Mouse (Mus musculus) regulatory T cell (primary cell): ENCODE data around the gene Ttc25.
"Not testable (repeated sequence)": the region's sequence is repeated elsewhere in the genome, so short reads cannot be mapped to it uniquely, and the experiment has no call there.

Experiments
- in situ Hi-C: fragments of 300-600 bp; cut with MboI, MseI; formaldehyde crosslinking; loops from one replicate; pipeline ENCODE4 v1.15.1; 2025; ENCODE audit warnings: high pct_unique_total_duplicates

Ttc25 gene

DNA sequence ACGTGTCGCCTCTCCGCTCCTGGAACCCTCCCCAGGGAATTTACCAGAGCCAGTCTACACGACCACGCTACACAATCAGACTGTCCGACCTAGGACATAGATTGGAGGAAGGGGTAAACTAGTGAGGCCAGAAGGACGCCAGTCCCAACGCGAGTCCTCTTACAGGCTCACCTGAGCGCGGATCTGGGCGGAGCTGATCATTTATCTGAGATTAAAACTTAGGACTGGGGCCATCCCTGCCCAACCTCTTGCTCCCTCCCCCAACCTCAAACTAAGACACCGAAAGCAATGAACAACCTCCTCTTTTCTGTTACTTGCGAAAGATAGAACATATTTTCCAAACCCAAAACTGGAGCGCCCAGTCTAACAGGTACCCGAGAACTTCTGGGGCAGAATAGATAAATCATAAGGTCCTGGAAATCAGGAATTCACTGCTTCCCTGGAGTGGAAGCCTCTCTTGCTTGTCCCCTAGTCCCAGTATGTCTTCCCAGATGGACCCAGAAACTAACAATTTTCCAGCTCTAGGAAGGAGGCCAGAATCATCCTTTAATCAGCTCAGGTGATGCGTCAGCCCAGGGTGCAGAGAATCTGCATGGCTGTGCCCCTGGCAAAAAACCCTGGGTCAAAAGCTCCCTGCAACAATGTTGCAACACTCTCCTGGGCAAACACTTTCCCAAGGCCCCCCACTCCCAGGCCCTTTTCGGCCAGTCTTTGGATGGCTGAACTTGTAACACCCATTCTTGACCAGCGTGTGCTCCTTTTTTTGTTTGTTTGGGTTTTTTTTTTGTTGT lies 16.8 kb upstream of the Ttc25 start:
- in situ Hi-C loops: no loop called here

DNA sequence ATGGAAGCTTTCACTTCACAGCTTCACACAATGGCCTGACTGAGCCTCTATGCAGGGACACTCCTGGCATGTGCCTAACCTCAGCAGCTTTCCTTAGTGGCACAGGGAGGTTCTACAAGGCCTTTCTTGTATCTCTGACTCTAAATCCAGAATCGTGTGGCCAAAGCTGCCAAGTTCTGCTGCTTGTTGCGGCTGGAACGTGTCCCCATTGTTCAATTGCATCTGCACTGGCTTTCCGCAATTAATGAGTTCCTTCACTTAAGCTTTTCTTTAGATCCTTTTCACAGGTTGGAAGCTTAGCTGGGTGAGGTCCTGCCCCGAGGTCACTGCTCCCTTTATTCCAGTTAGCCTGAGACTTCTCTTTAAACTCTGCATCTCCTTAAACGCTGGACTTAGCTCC lies 11.5 kb upstream of the Ttc25 start:
- in situ Hi-C loops: no loop called here

DNA sequence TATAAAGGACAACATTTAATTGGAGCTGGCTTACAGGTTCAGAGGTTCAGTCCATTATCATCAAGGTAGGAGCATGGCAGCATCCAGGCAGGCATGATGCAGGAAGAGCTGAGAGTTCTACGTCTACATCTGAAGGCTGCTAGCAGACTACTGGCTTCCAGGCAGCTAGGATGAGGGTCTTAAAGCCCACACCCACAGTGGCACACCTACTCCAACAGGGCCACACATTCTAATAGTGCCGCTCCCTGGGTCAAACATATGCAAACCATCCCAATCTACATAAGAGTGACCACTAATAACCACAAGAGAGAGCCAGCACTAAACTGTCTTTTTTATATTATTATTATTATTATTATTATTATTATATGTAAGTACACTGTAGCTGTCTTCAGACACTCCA lies 11.0 kb upstream of the Ttc25 start:
- in situ Hi-C loops: not testable (repeated sequence)

DNA sequence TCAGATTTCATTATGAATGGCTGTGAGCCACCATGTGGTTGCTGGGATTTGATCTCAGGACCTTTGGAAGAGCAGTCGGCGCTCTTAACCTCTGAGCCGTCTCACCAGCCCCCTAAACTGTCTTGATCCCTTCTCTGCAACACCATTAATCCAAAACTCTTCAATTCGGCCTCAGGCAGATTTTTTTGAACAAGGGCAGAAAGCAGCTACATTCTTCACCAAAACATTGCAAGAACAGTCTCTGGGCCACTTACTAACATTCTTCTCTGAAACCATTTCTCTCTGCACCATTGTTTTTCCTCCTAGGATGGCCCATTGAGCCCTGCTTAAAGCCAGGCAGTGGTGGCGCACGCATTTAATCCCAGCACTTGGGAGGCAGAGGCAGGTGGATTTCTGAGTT lies 10.6 kb upstream of the Ttc25 start:
- in situ Hi-C loops: not testable (repeated sequence)

DNA sequence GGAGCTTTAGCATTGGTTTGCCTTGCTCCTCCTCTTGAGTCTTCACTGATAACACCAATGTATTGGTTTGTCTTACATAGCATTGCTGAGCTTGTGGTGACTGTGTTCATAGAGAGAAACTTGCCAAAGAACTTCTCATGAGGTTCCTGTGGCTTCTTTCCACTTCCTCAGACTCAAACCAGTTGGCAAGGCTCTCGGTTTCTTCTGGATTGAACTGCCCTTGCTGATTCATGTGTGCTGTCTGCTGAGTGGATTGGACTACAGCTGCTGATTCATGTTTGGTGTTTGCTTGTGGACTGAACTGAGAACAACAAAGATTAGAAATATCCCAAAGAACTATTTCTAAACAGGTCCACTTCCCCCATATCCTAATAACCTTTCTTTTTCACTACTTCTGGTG lies 9.4 kb upstream of the Ttc25 start:
- in situ Hi-C loops: no loop called here

DNA sequence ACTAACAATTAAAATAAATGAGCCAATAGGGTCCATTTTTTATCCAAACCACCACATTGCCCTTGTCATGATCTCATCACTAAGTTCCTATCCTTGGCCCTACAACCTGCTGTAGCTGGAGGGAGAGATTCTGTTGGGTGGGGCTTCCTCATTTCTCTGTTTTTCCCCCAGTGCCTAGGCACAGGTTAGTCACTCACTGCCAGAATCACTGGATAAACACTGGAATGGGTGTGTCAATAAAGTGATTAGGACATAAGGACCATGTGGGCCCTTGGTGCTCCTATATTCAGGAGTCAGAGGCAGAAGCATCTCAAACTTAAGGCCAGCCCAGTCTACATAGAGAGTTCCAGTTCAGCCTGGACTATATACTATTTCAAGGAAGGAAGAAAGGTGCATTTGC lies 8.9 kb upstream of the Ttc25 start:
- in situ Hi-C loops: no loop called here

DNA sequence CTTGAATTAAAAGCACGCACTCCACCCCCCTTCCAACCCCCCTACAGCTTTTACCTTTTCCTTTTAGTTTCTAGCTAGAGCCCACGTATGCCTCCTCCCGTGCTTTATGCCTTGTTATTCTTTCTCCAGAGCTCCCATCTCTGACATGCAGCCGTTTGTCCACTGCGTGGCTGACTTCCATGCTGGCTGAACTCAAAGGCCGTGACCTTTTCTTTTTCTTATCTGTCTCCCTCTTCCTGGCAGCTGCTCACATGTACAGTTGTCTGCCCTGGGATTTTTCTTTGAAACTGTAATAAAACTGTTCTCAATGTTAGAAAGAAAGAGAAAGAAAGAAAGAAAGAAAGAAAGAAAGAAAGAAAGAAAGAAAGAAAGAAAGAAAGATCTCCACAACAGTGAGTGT lies 4.4 kb upstream of the Ttc25 start:
- in situ Hi-C loops: no loop called here

DNA sequence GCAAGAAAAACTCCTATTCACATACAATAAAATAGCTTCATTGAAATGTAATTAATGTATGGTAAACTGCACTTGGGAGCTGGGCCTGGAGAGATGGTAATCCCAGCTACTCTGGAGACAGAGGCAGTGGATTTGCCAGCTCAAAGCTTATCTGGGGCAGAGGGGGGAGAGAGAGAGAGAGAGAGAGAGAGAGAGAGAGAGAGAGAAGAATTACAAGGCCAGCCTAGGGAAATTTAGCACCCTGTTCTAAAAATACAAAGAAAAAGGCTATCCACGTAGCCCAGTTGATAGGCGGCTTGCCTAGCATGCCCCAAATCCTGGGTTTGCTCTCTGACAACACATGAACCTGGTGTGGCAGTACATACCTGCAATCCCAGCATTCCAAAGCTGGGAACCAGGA lies 3.8 kb upstream of the Ttc25 start:
- in situ Hi-C loops: no loop called here

DNA sequence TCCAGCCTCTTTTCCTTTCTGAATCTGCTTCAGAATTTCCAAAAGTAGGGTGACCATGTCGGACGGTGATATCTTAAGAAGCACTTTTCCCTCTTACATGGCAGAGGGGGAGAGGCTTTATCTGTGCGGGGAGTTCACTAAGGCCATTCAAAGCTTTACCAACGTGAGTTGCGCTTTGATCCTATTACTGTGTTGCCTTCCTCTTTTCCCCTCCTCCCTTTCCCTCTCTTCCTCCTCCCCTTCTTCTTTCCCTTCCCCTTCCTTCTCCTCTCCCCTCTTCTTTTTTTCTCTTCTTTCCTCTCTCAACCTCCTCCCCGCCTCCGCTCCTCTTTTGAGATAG lies 309 bp downstream of the Ttc25 start:
- in situ Hi-C loops: no loop called here

DNA sequence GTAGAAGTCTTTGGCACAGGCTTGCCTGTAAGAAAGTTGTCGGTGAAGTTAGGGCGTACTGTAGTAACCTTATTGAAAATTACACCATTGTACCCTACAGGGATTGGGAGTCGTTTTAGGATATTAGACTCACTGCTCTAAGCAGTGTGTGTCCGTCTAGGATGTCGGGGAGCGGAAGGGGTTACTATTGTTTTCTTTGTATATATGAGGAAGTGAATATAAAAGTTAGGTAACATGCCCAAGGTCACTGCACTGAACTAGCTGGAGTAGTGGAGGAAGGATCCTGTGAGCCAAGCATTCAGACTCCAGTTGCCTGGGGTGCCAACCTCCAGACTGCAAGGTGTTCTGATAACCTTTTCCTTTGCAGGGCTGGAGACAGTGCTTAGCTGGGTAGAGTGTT lies 1.5 kb downstream of the Ttc25 start:
- in situ Hi-C loops: no loop called here

DNA sequence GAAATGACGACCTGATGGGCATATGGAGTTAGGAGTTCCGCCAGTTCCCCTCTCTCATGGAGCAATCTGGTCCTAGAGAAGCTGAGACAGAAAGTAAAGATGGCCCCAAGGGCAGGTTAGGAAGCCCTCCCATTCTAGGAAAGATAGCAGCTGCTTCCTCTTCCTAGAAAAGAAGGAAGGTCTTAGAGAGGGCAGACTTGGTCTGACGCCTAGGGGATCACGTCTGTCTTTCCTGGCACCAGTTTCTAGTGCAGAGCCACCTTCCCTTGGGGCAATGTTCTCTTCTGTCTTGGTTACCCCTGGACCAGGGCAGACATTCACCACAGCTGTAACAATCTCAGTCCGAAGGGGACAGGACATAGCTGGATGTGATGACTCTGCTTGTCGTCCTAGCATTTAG lies 2.7 kb downstream of the Ttc25 start:
- in situ Hi-C loops: no loop called here

DNA sequence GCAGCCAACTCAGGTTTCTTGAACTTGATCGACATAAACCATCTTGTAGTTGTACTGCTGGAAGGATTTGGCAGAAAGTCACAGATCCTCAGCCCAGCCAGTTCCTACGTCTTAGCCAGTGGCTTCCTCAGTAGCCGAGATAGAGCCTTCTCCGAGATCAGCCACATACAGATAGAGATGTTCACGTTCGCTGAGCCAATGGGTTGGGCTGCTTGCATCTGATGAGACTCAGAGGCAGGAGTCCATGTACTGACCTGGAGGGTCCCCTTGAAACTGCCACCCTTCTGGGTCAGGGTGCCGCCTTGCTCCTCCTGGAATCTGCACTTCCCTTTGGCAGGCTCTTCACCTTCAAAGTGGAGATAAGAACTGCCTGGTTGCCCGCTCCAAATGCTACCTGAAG lies 4.1 kb downstream of the Ttc25 start:
- in situ Hi-C loops: no loop called here

DNA sequence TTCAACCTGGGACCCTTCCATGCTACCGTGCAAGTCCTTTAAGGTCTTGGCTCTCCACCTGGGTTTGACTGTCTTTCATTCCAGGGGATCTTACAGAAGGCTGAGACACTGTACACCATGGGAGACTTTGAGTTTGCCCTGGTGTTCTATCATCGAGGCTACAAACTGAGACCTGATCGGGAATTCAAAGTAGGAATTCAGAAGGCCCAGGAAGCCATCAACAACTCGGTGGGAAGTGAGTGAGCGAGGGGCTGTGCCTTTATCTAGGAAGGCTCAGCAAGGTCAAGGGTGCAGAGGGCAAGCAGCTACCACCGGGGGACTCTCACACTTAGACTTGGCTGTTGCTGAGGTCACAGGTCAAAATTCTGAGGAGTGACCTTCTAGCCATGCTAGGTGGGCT lies 4.7 kb downstream of the Ttc25 start:
- in situ Hi-C loops: no loop called here

DNA sequence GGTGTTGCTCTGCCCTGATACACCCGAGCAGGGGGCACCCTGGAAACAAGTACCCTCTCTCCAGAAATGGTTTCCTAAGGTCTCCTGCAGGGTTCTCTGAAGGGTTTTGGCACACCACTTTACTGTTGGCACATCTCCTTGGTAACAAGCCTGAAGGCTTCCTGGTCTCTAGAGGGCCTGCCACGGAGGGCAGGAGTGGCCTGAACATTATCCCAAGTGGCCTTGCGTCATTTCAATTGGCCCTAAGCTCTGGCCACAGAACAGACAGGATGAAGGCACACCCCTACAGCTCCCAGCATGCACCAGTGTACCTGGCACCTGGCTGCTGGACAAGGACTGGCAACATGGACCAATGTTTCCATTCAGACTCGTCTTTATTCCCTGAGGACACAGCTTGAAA lies 7.4 kb downstream of the Ttc25 start:
- in situ Hi-C loops: no loop called here

DNA sequence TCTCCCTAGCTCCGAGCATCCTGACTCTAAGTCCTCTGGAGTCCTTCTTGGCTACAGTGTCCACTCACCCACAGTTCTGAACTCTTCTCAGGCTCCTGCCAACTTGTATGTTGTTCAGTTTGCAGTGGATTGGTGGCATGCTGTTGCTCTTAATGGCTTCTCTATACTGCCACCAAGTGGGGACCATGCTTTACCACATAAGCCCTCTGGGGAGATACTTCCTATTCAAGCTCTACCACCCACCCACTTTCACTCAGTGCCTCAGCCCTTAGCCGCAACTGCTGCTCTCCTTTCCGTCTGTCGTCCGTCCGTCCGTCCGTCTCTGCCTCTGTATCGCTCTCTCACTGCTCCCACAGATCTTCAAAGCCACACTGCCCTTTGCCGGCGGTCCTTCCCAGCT lies 10.2 kb downstream of the Ttc25 start:
- in situ Hi-C loops: loop anchor here (5.0 kb wide), 1 partner anchor 78 kb away; no protein-coding TSS in a partner anchor

DNA sequence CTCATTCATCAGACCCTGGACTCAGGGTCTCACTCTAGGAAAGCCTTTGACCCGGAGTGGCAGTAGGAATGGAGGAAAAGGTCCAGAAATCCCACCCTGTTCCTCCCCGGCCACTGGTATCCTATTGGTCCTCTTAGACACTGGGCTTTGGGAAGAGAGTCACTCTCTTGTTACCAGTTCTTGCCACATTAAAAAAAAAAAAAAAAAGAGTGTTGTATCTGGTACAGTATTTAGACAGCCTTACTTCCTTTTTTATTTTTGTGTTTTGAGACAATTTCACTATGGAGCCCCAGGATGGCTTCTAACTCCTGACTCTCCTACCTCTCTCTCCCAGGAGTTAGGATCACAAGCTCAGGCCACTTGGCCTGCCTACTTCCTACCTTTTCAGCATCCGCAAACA lies 12.2 kb downstream of the Ttc25 start:
- in situ Hi-C loops: loop anchor here (5.0 kb wide), 1 partner anchor 80 kb away; no protein-coding TSS in a partner anchor

DNA sequence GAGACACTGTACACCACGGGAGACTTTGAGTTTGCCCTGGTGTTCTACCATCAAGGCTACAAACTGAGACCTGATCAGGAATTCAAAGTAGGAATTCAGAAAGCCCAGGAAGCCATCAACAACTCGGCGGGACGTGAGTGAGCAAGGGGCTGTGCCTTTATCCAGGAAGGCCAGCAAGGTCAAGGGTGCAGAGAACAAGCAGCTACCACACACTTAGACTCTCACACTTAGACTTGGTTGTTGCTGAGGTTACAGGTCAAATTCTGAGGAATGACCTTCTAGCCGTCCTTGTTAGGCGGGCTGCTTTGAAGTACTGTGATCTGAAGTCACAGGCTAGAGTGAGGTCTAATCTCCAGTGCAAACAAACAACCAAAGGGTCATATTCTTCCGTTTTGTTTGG lies 14.1 kb downstream of the Ttc25 start:
- in situ Hi-C loops: loop anchor here (5.0 kb wide), 1 partner anchor 82 kb away; no protein-coding TSS in a partner anchor

DNA sequence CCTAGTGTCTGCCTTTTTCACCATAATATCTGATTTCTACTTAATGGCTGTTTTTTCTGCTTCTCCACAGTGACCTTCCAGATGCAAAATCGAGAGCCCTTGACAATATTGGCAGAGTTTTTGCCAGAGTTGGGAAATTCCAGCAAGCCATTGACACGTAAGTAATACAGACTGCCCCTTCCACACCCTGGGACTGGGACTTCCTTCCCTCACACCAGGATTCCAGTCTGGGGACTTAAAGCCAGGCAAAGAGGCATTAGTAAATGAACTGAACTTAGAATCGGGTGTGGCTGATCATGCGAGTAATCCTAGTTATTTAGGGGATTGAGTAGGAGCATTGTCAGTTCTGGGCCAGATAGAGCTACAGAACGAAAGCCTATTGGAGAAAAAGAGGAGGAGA lies 16.3 kb downstream of the Ttc25 start:
- in situ Hi-C loops: no loop called here

DNA sequence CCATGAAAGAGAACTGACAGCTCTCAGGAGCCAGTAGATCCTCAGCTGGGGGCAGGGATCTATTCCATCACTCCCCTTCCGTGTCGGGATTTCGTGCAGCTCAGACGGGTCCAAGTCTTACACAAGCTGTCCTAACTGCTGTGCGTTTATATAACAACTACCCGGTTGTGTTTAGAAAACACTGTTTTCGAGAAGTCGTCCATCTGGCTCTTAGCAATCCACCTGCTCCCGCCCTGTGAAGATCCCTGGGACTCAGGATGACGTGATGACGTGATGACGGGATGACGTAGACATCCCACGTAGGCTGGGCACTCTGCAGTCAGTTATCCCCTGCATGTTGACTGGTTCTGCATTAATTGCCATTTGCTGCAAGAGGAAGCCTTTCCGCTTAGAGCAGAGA lies 18.9 kb downstream of the Ttc25 start:
- in situ Hi-C loops: no loop called here

DNA sequence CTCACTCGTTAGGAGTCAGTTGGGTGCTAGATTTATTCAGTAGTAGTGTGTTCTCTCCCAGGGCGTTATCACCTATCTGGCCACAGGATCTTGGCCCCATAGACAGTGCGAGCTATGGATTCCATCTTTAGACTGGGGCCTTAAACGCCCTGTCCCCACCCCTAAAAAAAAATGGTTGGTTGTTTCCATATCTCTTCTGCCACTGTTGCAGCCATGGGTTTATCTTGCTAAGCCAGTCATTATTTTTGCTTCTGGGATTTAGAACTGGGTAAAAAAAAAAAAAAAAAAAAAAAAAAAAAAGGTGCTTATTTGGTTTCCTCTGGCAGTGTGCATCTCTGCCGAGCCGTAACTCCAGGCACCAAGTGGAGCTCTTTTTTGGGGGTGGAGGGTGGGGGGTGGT lies 19.3 kb downstream of the Ttc25 start:
- in situ Hi-C loops: loop anchor here (5.0 kb wide), 2 partner anchors 78 to 143 kb away; no protein-coding TSS in a partner anchor

DNA sequence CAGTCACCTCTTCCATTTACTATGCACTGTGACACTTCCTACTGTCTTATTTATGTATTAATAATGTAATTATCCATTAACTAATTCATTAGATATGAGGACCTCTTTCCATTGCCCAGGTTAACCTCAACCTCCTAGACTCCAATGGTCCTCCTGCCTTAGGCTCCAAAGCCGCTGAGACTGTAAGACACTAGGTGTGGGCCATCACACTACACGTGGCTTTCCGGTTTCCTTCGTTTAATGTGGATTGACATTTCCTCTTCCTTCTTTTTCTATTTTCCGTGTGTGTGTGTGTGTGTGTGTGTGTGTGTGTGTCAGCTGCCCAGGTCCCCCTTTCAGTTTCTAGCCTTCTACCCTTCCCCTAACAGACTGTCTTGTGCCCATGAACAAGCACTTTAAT lies 21.8 kb downstream of the Ttc25 start:
- in situ Hi-C loops: loop anchor here (5.0 kb wide), 2 partner anchors 75 to 140 kb away; no protein-coding TSS in a partner anchor

DNA sequence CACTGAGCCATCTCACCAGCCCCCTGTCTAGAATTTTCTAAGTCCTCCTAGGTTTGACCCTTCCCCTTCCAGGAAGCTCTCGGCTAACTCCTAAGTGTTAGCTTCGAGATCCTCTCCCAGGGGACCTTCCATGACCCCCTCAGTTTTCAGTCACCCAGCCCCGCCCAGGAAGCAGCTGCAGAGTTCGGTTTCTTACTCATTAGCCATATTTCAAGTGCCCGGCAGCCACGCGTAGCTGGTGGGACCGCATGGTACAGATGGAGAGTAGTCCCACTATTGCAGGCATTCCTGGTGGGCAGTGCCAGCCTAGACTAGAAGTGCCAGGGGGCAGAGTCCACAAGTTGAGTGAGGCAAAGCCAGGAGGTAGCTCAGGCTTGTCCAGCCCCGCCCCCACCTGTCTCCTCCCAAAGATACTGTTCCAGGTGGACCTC lies 22.4 kb downstream of the Ttc25 start:
- in situ Hi-C loops: loop anchor here (5.0 kb wide), 2 partner anchors 74 to 139 kb away; no protein-coding TSS in a partner anchor

DNA sequence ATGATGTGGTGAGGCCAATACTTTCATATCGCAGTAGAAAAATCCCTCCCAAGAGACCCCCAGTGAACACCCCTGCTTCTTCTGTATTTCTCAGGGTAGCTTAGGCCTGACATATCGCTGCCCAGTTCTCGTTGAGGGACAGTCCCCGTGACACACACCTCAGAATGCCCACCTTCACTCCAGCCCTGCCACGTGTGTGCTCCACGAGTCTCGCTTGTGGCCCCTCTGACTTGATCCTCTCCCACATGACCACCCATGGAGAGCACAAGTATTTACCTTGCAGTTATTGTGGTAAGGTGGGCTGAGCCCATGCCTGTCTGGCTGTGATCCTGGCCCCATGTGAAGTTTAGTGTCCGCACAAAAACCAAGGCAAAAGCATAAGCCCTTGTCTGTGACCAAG lies 23.3 kb downstream of the Ttc25 start:
- in situ Hi-C loops: loop anchor here (5.0 kb wide), 2 partner anchors 74 to 139 kb away; no protein-coding TSS in a partner anchor

DNA sequence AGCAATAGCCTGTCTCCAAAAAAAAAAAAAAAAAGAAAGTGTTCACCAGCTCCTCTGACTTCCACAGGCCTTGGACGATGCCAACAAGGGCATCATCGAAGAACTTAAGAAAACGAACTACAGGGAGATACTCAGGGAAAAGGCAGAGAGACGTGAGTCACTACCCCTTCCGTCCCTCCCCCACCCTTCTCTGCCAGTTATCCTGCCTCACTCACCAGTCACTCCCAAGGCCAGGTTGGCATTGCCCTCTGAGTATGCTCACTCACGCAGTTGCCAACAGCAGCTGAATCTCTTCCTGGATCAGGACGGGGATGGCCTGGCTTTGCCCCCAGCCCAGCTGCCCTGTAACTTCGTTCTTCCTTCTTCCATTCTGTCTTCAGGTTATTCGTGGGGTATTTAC lies 24.4 kb downstream of the Ttc25 start:
- in situ Hi-C loops: loop anchor here (5.0 kb wide), 2 partner anchors 73 to 138 kb away; no protein-coding TSS in a partner anchor
